Mouse (Mus musculus) intestine, postnatal 0 days (tissue): ENCODE data around the gene Ankzf1. TPM values are rescaled to one million over a fixed set of nuclear protein-coding genes. Genes with fewer than 3 reads are reported as not detected.

Source experiments
- ATAC-seq: fragments of 200-750 bp; cut with Nextera tagmentation; 2 replicates; pipeline ENCODE4 v1.8.0; 2017; ENCODE audit warnings: mild to moderate bottlenecking, moderate TSS enrichment, moderate library complexity
- H3K27ac ChIP-seq: fragments of 300-500 bp; sonication (generic); 2 replicates; pipeline ENCODE4 v1.5.1; 2014; ENCODE audit warnings: mild to moderate bottlenecking, low read depth, low read length, moderate library complexity
- H3K27me3 ChIP-seq: fragments of 300-500 bp; sonication (generic); replicated peaks from 2 replicates; pipeline ENCODE4 v1.6.1; 2014; ENCODE audit warnings: low read length, mixed read lengths; ENCODE audit not compliant: control insufficient read depth, insufficient read depth
- H3K36me3 ChIP-seq: fragments of 300-500 bp; sonication (generic); 2 replicates; pipeline ENCODE4 v1.6.1; 2014; ENCODE audit warnings: mild to moderate bottlenecking, moderate library complexity; ENCODE audit not compliant: control insufficient read depth, insufficient read depth
- H3K4me1 ChIP-seq: fragments of 300-500 bp; sonication (generic); replicated peaks from 2 replicates; pipeline ENCODE4 v1.6.1; 2014; ENCODE audit warnings: antibody characterized with exemption, low read length, mixed read lengths; ENCODE audit not compliant: control insufficient read depth, insufficient read depth
- H3K4me2 ChIP-seq: fragments of 300-500 bp; sonication (generic); replicated peaks from 2 replicates; pipeline ENCODE4 v1.6.1; 2014; ENCODE audit warnings: low read depth, mild to moderate bottlenecking, moderate library complexity
- H3K4me3 ChIP-seq: fragments of 300-500 bp; sonication (generic); 2 replicates; pipeline ENCODE4 v1.5.1; 2014; ENCODE audit warnings: low read depth, low read length
- H3K9ac ChIP-seq: fragments of 300-500 bp; sonication (generic); 2 replicates; pipeline ENCODE4 v1.6.1; 2014; ENCODE audit warnings: mild to moderate bottlenecking, low read depth, low read length
- H3K9me3 ChIP-seq: fragments of 300-500 bp; sonication (generic); 2 replicates; pipeline ENCODE4 v1.6.1; 2016; ENCODE audit warnings: mixed run types; ENCODE audit not compliant: control insufficient read depth
- CTCF ChIP-seq: sonication (generic); IDR thresholded peaks from 2 replicates; pipeline ENCODE4 v1.5.1; 2016; ENCODE audit warnings: low read depth, mild to moderate bottlenecking, control low read depth, antibody characterized with exemption, moderate library complexity
- WGBS: fragments of 180-500 bp; shearing (Covaris S2); extraction: QIAGEN DNeasy Blood & Tissue Kit; methylation state at CpG from one replicate; pipeline ENCODE4 v1.1.7; 2014; 5-methylcytosine and 5-hydroxymethylcytosine counted together
- polyA plus RNA-seq: library from polyadenylated mRNA; unstranded; fragments of >200 nt; fragmentation: Nextera tagmentation; extraction: Ambion mirVana; gene quantifications from 2 replicates; pipeline ENCODE4 v1.2.1, GENCODE M21; 2015

Ankzf1 gene
- polyA plus RNA-seq, 1 experiment from 2014 or later = 10.7 TPM

GRCm38 (mm10) chr1:75187126-75187525 lies 4.8 kb upstream of the Ankzf1 start:
- no peaks in the 10 kb centered on the region for H3K9me3 ChIP-seq
- no peak overlapping the region for H3K27ac ChIP-seq
- H3K36me3 ChIP-seq = peaks cover 57% of the 10 kb centered on the region
- no peak for TF ChIP-seq CTCF
- peaks cover 4% of the 10 kb centered on the region; the same call in 1 of the 2 replicates for H3K4me1 ChIP-seq
- no peak for ATAC-seq
- H3K27me3 ChIP-seq = no peaks in the 10 kb centered on the region
- H3K4me2 ChIP-seq = no peak overlapping the region
- H3K4me3 ChIP-seq = no peak overlapping the region
- no peak overlapping the region for H3K9ac ChIP-seq

- 90% methylated on average over 2 of the region's 2 CpGs for WGBS
- no peak for TF ChIP-seq CTCF
- peaks cover 4% of the 10 kb centered on the region; the same call in 1 of the 2 replicates for H3K4me1 ChIP-seq
- no peak overlapping the region for H3K9ac ChIP-seq
- H3K4me2 ChIP-seq = no peak overlapping the region
- H3K27me3 ChIP-seq = no peaks in the 10 kb centered on the region
- no peak overlapping the region for H3K4me3 ChIP-seq
- H3K9me3 ChIP-seq = no peaks in the 10 kb centered on the region
- peaks cover 53% of the 10 kb centered on the region for H3K36me3 ChIP-seq
- H3K27ac ChIP-seq = no peak overlapping the region
- ATAC-seq = no peak
These were observed 4.0 kb upstream of the Ankzf1 start for GRCm38 (mm10) chr1:75187914-75188483.

GRCm38 (mm10) chr1:75190577-75190976 lies 1.4 kb upstream of the Ankzf1 start:
- H3K27me3 ChIP-seq = no peaks in the 10 kb centered on the region
- 0 out of 2 replicates have a peak overlapping the region, but pooled peaks have one; percentile 4 for H3K9ac ChIP-seq
- no peak overlapping the region for H3K27ac ChIP-seq
- ATAC-seq = no peak
- WGBS = 36% methylated on average over 2 of the region's 2 CpGs
- peaks cover 4% of the 10 kb centered on the region; the same call in 1 of the 2 replicates for H3K4me1 ChIP-seq
- H3K4me2 ChIP-seq = peak overlapping the region; percentile 92
- H3K4me3 ChIP-seq = 0 out of 2 replicates have a peak overlapping the region, but pooled peaks have one; percentile 91
- TF ChIP-seq CTCF = no peak
- no peaks in the 10 kb centered on the region for H3K9me3 ChIP-seq
- H3K36me3 ChIP-seq = peaks cover 39% of the 10 kb centered on the region

DNA sequence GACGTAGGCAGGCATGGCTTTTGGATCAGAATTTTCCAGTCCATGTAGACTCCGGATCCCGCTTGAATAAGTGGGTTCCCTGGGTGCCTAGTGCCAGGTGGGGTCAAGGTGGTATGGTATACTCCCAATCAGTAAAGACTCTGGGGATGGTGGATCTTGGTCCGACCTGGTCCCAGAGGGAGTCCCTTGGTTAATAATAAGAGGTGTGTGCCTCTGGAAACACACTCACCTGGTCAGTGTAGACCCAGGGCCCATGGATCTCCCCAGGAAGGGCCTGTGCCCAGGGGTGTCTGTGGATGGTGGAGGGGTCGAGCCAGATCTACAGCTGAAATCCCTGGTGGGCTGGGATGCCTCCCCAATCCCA lies 711 bp upstream of the Ankzf1 start:
- Histone ChIP-seq H3K4me2 (peak overlapping the region; percentile 92), H3K27me3 (no peaks in the 10 kb centered on the region), H3K4me3 (peak overlapping the region; percentile 91), H3K9me3 (no peaks in the 10 kb centered on the region), H3K4me1 (peaks cover 4% of the 10 kb centered on the region; the same call in 1 of the 2 replicates), H3K36me3 (peaks cover 39% of the 10 kb centered on the region), H3K27ac (peak overlapping the region; percentile 79; the same call in 1 of the 2 replicates), H3K9ac (peak overlapping the region; percentile 82)
- TF ChIP-seq CTCF = no peak
- no peak for ATAC-seq
- 40% methylated on average over 5 of the region's 5 CpGs for WGBS

- Histone ChIP-seq H3K36me3 (peaks cover 36% of the 10 kb centered on the region), H3K27me3 (no peaks in the 10 kb centered on the region), H3K27ac (peak overlapping the region; percentile 93), H3K4me3 (peak overlapping the region; percentile 91), H3K4me1 (peaks cover 4% of the 10 kb centered on the region; the same call in 1 of the 2 replicates), H3K9me3 (no peaks in the 10 kb centered on the region), H3K4me2 (peak overlapping the region; percentile 92), H3K9ac (peak overlapping the region; percentile 82)
- WGBS = under 1% methylated on average over 19 of the region's 19 CpGs
- no peak for TF ChIP-seq CTCF
- ATAC-seq = peak; percentile 63
These were observed 501 bp downstream of the Ankzf1 start for GRCm38 (mm10) chr1:75192452-75192851.

GRCm38 (mm10) chr1:75201236-75201635 lies 9.3 kb downstream of the Ankzf1 start:
- H3K4me1 ChIP-seq = no peaks in the 10 kb centered on the region; the same call in 1 of the 2 replicates
- ATAC-seq = 0 out of 2 replicates have a peak, but pooled peaks have one; percentile 25
- no peaks in the 10 kb centered on the region for H3K27me3 ChIP-seq
- 68% methylated on average over 1 of the region's 1 CpGs for WGBS
- H3K27ac ChIP-seq = no peak overlapping the region
- TF ChIP-seq CTCF = no peak
- no peak overlapping the region for H3K9ac ChIP-seq
- no peak overlapping the region for H3K4me3 ChIP-seq
- no peak overlapping the region for H3K4me2 ChIP-seq
- peaks cover 37% of the 10 kb centered on the region for H3K36me3 ChIP-seq
- H3K9me3 ChIP-seq = no peaks in the 10 kb centered on the region
